Mouse (Mus musculus) heart, postnatal 14 days (tissue): ENCODE data around the gene Robo2. TPM values are rescaled to one million over a fixed set of nuclear protein-coding genes. Genes with fewer than 3 reads are reported as not detected.

Source experiments
- DNase-seq, 2 experiments: peaks; one replicate each; pipeline ENCODE4 v3.0.0; 2021 to 2022
- intact Hi-C: fragments of 180-260 bp; cut with DNase I; formaldehyde crosslinking; loops from one replicate; pipeline ENCODE4 v1.15.1; 2025
- total RNA-seq, 2 experiments: library from RNA; stranded (reverse); gene quantifications; 2 replicates each; pipeline ENCODE4 v1.2.3; 2021

The Robo2 gene
- total RNA-seq, 2 experiments from 2014 or later = 1.9 to 2.4 TPM

GRCm38 (mm10) chr16:74338969-74339630 is 72.5 kb downstream of the Robo2 start:
- intact Hi-C loops = no loop called here
- DNase-seq = no peak

DNA sequence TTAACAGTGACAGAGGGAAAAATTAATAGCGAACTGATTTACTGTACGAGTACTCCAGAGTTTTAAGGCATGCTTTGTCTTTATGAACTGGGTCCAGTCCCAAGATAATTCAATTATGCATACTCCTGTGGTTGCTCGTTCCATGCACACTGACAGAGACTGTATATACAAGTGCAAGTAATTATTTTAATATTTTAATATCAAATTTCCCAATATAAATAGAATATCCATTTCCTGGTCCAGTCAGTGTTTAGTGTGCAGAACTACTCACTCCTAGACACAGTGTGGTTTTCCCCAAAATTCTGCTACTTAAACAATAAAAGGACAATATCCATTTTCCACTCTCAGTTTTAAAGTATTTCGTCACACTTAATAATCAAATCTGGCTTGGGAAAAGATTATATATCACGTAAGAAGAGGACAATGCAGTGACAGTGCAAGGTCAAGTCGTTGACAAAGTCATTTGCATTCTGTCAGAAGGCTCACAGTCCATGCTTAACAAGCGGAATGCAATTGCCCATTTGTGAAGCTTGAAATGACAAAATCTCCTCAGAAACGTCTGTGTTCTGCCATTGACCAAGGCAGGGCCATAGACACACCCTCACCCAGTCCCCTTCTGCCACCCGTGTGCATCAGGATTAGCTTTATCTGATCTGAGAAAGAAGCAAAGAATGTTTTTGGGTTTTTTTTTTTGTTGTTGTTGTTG is 89.8 kb downstream of the Robo2 start:
- no peak for DNase-seq
- intact Hi-C loops = no loop called here

DNA sequence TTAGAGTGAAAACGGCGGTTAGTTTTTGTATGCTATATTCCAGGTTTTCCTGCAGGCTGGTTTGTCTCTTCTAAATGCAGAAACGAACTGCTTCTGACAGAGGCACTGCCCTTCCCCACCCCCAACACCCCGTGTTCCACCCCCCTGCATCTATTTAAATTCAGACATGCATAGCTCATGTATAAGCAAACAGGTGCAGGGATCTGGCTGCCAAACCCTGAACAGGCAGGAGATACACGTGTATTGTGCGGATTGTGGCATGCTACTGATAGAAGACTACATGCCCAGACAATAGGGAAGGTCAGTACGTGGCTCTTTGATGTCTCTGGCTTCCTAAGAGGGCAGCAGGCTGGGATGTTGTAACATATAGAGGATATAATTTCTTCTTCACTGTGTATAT is 95.5 kb downstream of the Robo2 start:
- DNase-seq = no peak
- intact Hi-C loops = no loop called here

DNA sequence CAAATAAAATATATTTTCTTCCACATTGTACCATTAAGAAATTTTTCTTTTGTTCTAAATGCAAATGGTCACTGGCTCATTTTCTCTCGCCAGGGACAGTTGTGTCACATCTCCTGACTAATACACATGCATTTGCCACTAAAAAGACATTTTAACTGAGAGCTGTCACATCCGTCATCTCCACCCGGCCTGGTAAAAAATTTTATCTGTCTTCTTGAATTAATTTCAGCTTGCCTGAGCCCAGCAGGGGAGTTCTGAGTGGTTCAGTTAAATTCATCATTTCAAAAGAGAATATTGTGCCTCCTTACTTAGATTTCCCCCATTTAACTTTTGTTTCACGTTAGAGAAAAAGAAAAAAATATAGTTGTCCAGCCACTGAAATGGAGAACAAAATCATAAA is 98.4 kb downstream of the Robo2 start:
- no peak for DNase-seq
- intact Hi-C loops = no loop called here

DNA sequence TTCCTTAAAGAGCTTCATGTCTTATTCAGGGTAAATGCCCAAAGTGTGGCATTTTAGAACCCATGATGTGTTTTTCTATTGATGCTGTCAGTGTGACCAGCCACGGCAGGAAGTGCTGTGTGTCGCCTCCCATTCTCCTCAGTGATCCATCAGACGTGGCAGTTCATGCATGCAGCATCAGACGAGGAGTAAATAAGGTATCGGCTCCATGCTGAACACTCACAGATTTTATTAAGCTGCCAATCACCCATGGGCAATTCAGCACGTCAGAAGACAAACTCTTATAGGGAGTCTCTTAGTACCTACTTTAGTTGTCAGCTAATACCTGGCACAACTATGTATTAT is 104.1 kb downstream of the Robo2 start:
- no peak for DNase-seq
- intact Hi-C loops = no loop called here

DNA sequence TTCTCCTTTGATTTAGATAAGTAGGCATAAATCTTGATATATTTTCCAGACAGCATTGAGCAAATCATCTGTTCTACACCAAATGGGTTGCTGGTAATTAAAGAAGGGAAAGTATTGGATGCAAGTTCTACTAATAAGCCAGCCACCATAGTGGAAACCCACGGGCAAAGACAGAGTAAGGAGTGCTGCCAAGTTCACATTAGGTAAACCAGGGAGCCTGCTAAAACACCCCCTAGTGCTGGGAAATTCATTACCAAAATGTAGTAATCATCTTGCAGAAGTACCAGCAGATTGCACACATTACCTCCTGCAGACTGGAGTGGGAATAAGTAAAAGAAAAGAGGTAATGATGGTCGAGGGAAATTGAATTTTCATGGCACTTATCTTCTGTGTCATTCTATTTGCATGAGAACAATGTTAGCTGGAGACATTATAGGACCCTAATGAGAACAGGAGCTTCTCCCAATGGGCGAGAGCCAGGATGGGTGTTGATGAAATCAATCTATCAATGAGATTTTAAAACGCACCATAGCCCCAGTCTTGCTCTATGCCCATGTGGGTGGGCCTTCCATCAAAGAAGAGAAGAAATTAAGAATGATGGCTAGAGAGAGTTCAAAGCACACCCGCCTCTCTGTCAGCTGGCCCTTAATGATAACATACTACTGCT is 104.6 kb downstream of the Robo2 start:
- intact Hi-C loops = no loop called here
- DNase-seq = no peak

- no peak for DNase-seq
- intact Hi-C loops = no loop called here
Observed at GRCm38 (mm10) chr16:74287878-74288277, 123.7 kb downstream of the Robo2 start.

- DNase-seq = no peak
- intact Hi-C loops = no loop called here
Observed at GRCm38 (mm10) chr16:74282549-74282948, 129.1 kb downstream of the Robo2 start.

- intact Hi-C loops = no loop called here
- no peak for DNase-seq
Observed at GRCm38 (mm10) chr16:74276855-74277573, 134.6 kb downstream of the Robo2 start.

- intact Hi-C loops = no loop called here
- DNase-seq = no peak
Observed at GRCm38 (mm10) chr16:74274596-74274995, 137.0 kb downstream of the Robo2 start.

GRCm38 (mm10) chr16:74272993-74273392 is 138.6 kb downstream of the Robo2 start:
- no peak for DNase-seq
- intact Hi-C loops = no loop called here

GRCm38 (mm10) chr16:74258241-74258640 is 153.4 kb downstream of the Robo2 start:
- DNase-seq = no peak
- intact Hi-C loops = no loop called here

DNA sequence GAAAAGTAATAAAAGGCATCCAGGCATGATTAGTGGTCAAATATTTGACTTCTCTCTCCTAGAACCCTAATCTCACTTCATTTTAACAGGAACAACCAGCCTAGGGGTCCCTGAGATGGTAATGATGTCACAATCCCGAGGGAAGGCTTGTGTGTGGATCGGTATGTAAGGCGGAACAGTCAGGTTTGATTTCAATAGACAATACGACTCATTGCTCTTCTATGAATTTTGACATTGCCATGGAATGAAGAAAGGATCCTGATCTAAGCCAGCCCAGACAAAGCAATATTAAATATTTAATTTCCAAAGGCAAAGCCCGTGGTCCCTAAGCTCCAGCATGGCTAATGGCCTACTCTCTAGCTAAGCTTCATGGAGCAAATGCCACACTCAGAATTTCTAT is 167.2 kb downstream of the Robo2 start:
- intact Hi-C loops = no loop called here
- no peak for DNase-seq

DNA sequence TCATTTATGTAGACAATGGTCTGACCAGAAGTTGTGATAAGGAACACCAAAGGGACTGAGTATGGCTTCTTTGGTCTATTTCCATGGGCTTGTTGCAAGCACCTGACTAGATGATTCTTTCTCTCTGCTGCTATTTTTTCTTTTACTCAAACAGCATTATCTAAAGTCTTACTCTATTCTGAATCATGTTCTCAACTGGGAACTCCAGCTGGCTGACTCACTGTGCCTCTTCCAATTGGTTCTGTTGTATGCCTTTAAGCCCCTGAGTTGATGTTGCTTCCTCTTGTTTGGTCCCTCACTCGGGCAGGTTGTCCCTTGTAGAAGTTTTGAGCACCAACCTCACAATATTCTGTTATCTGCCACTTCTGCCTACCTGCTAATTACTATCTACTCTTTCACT is 170.1 kb downstream of the Robo2 start:
- DNase-seq = no peak
- intact Hi-C loops = no loop called here

- intact Hi-C loops = no loop called here
- DNase-seq = no peak
Observed at GRCm38 (mm10) chr16:74237411-74237930, 174.2 kb downstream of the Robo2 start.

- intact Hi-C loops = no loop called here
- no peak for DNase-seq
Observed at GRCm38 (mm10) chr16:74234393-74235059, 177.1 kb downstream of the Robo2 start.

- intact Hi-C loops = no loop called here
- DNase-seq = peak in 1 of 2 experiments; percentile 9
Observed at GRCm38 (mm10) chr16:74233596-74233995, 178.0 kb downstream of the Robo2 start.

DNA sequence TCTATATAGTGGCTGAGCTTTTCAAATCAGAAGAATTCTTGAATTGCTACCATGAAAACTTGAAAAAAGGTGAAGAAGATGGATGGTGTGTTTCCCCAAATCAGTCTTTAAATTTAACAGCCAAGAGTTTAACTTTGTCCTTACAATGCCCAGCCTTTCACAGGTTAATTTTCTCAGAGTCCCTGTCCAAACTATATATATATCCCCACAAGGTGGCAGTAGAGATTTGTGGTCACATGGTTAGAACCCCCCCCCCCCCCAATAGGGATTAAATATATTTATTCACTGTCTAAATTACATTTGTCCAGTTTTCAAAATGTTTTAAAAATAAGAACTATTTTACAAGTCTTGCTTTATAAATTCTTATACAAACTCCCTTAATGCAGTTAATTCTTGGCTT is 184.3 kb downstream of the Robo2 start:
- DNase-seq = no peak
- intact Hi-C loops = loop anchor here (5.0 kb wide), 1 partner anchor 185 kb away; the partner anchor contains the start of gene Robo2

DNA sequence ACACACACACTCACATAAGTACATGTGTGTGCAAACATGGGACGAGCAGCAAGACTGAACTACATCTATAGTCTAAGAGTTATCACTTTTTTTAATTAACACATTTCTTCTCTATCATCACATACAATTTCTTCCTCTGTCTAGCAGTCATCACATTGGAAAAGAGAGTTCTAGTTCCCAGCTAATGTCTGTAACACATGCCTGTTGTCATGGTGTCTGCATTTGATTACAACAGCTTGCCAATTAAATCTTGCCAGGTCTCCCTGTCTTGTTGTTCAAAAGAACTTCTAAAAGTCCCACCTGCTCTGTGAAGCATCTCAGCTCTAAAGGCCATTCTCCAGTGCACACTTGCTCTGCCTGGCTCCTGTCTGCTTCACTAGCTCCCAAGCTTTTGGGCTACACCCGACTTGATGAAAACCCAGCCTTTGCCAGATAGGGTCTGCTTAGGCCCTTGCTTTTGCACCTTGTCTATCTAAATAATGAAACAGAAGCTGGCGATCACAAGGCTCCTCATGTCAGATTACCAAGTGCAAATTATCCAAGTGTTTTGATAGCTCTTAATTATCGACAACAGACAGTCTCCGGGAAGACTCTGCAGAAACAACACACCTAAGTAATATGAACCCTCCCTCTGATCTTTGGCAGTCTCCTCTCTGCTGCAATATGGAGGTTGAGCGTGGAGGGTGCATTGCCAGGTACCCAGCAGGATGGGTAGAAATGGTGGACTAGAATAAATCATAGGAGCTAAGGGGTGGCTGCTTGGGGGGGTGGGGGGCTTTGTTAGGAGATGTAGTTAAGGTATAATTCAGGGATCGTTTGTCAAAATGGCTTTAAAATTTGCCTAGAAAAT is 186.0 kb downstream of the Robo2 start:
- no peak for DNase-seq
- intact Hi-C loops = loop anchor here (5.0 kb wide), 1 partner anchor 187 kb away; the partner anchor contains the start of gene Robo2
